Comparison of ENCODE assay signal across 11 mouse cellular contexts in genomic region chr2:75988378-75988777, GRCm38 (mm10). TPM values are rescaled to one million over a fixed set of nuclear protein-coding genes. Genes with fewer than 3 reads are reported as not detected.
A peak's percentile ranks its signal among the peaks of the same experiment; 100 is the strongest.
DNase-seq lines count a peak whose midpoint lies in the region; ATAC-seq and TF ChIP-seq lines count a peak whose summit lies in the region.
"Had no signal": no experiment of that assay in that cellular context is flagged by ENCODE, and none has a peak within 500 bp of the region (broad histone marks: within the 10 kb centered on the region; RNA-seq: fewer than 3 reads in every experiment).

No protein-coding gene starts in this region.

- 17% methylated on average over 4 of the region's 4 CpGs for WGBS in kidney, embryonic 15.5 days
- WGBS in forebrain, embryonic 14.5 days, result 64% methylated on average over 4 of the region's 4 CpGs
- WGBS in limb, embryonic 13.5 days, result 20% methylated on average over 4 of the region's 4 CpGs
- 3% methylated on average over 4 of the region's 4 CpGs for WGBS in neural tube, embryonic 14.5 days
- WGBS in cerebellum, adult 2 months, result 84% methylated on average over 4 of the region's 4 CpGs

- peaks cover 38% of the 10 kb centered on the region for H3K4me1 ChIP-seq in kidney, embryonic 15.5 days
- peaks cover 25% of the 10 kb centered on the region for H3K4me1 ChIP-seq in forebrain, embryonic 14.5 days (ENCODE audit: control insufficient read depth, insufficient read depth, low read length)
- H3K4me1 ChIP-seq in limb, embryonic 13.5 days, result peaks cover 65% of the 10 kb centered on the region
- peaks cover 40% of the 10 kb centered on the region for H3K4me1 ChIP-seq in neural tube, embryonic 14.5 days (ENCODE audit: control insufficient read depth, insufficient read depth, low read length)
- no peaks in the 10 kb centered on the region for H3K4me1 ChIP-seq in cerebellum, adult 2 months (ENCODE audit: control insufficient read depth, insufficient read depth, low read length)
- H3K4me1 ChIP-seq: liver, embryonic 12.5 days had no signal

- no peaks in the 10 kb centered on the region for H3K9me3 ChIP-seq in kidney, embryonic 15.5 days (replicated peaks)
- H3K9me3 ChIP-seq in forebrain, embryonic 14.5 days (replicated peaks; ENCODE audit: control insufficient read depth, low read length), result no peaks in the 10 kb centered on the region
- no peaks in the 10 kb centered on the region for H3K9me3 ChIP-seq in limb, embryonic 13.5 days
- H3K9me3 ChIP-seq in neural tube, embryonic 14.5 days (ENCODE audit: control insufficient read depth, low read length), result no peaks in the 10 kb centered on the region
- H3K9me3 ChIP-seq: liver, embryonic 12.5 days had no signal

- no peak overlapping the region for H3K4me3 ChIP-seq in kidney, embryonic 15.5 days (replicated peaks)
- H3K4me3 ChIP-seq in forebrain, embryonic 14.5 days (ENCODE audit: low read depth, low read length), result no peak overlapping the region
- no peak overlapping the region for H3K4me3 ChIP-seq in limb, embryonic 13.5 days
- peak overlapping the region; percentile 8; the same call in 1 of the 2 replicates for H3K4me3 ChIP-seq in neural tube, embryonic 14.5 days (ENCODE audit: low read depth, low read length)
- no peak overlapping the region for H3K4me3 ChIP-seq in cerebellum, adult 2 months (replicated peaks; ENCODE audit: insufficient read depth, low read depth, low read length)
- H3K4me3 ChIP-seq: liver, embryonic 12.5 days had no signal

- DNase-seq in kidney, postnatal 25 days, result no peak
- peak; percentile 67 for DNase-seq in forebrain, embryonic 14.5 days (ENCODE audit: low spot score)
- DNase-seq in gastrocnemius, postnatal 10 days, result no peak
- no peak for DNase-seq in cerebellum, adult 2 months
- DNase-seq: retina, postnatal 1 day had no signal

- TF ChIP-seq CTCF in cerebellum, adult 2 months (IDR thresholded peaks at IDR 0.05; ENCODE audit: borderline replicate concordance, insufficient read depth, low read depth, low read length), result no peak

- TF ChIP-seq POLR2A in cerebellum, adult 2 months (IDR thresholded peaks at IDR 0.05; ENCODE audit: borderline replicate concordance, insufficient read depth, low read length), result no peak

- H3K9ac ChIP-seq in kidney, embryonic 15.5 days, result no peak overlapping the region
- no peak overlapping the region; the same call in 1 of the 2 replicates for H3K9ac ChIP-seq in forebrain, embryonic 14.5 days (ENCODE audit: low read length)
- peak overlapping the region; percentile 13; the same call in 1 of the 2 replicates for H3K9ac ChIP-seq in limb, embryonic 13.5 days
- peak overlapping the region; percentile 46 for H3K9ac ChIP-seq in neural tube, embryonic 14.5 days (replicated peaks; ENCODE audit: low read depth, low read length)
- H3K9ac ChIP-seq: liver, embryonic 12.5 days had no signal

- H3K27me3 ChIP-seq in kidney, embryonic 15.5 days, result no peaks in the 10 kb centered on the region
- H3K27me3 ChIP-seq in forebrain, embryonic 14.5 days (replicated peaks; ENCODE audit: control insufficient read depth, insufficient read depth, low read length), result no peaks in the 10 kb centered on the region
- H3K27me3 ChIP-seq in limb, embryonic 13.5 days, result no peaks in the 10 kb centered on the region
- no peaks in the 10 kb centered on the region for H3K27me3 ChIP-seq in neural tube, embryonic 14.5 days (ENCODE audit: control insufficient read depth, insufficient read depth, low read length)
- H3K27me3 ChIP-seq in cerebellum, adult 2 months (ENCODE audit: control insufficient read depth, insufficient read depth, low read length), result no peaks in the 10 kb centered on the region
- H3K27me3 ChIP-seq: liver, embryonic 12.5 days had no signal

- no peak for ATAC-seq in kidney, embryonic 15.5 days (replicated peaks; ENCODE audit: low FRiP score)
- ATAC-seq in forebrain, embryonic 14.5 days, result peak; percentile 40; the same call in 1 of the 2 replicates
- ATAC-seq in limb, embryonic 13.5 days (ENCODE audit: low FRiP score, low read depth), result no peak
- ATAC-seq in neural tube, embryonic 14.5 days (ENCODE audit: low read depth), result peak; percentile 77
- no peak for ATAC-seq in activated CD4-positive, CD25-positive, alpha-beta regulatory T cell, adult 4 months
- ATAC-seq: inflammation-experienced regulatory T-cells, adult 6 months; liver, embryonic 12.5 days had no signal

- peak overlapping the region; percentile 35 for H3K4me2 ChIP-seq in kidney, embryonic 15.5 days
- H3K4me2 ChIP-seq in forebrain, embryonic 14.5 days (ENCODE audit: low read length), result no peak overlapping the region
- peak overlapping the region; percentile 44 for H3K4me2 ChIP-seq in limb, embryonic 13.5 days (replicated peaks)
- peak overlapping the region; percentile 39 for H3K4me2 ChIP-seq in neural tube, embryonic 14.5 days (ENCODE audit: low read depth, low read length)
- H3K4me2 ChIP-seq: liver, embryonic 12.5 days had no signal

- 0 out of 2 replicates have a peak overlapping the region, but pooled peaks have one; percentile 9 for H3K27ac ChIP-seq in kidney, embryonic 15.5 days
- H3K27ac ChIP-seq in forebrain, embryonic 14.5 days (ENCODE audit: low read depth, low read length), result peak overlapping the region; percentile 81
- H3K27ac ChIP-seq in limb, embryonic 13.5 days, result peak overlapping the region; percentile 58
- H3K27ac ChIP-seq in neural tube, embryonic 14.5 days (ENCODE audit: low read depth, low read length), result peak overlapping the region; percentile 95
- no peak overlapping the region for H3K27ac ChIP-seq in cerebellum, adult 2 months (ENCODE audit: insufficient read depth, low read length)
- H3K27ac ChIP-seq: liver, embryonic 12.5 days had no signal

- H3K36me3 ChIP-seq in kidney, embryonic 15.5 days, result no peaks in the 10 kb centered on the region
- no peaks in the 10 kb centered on the region for H3K36me3 ChIP-seq in forebrain, embryonic 14.5 days (ENCODE audit: control insufficient read depth, insufficient read depth, low read length)
- no peaks in the 10 kb centered on the region for H3K36me3 ChIP-seq in limb, embryonic 13.5 days
- H3K36me3 ChIP-seq in neural tube, embryonic 14.5 days (ENCODE audit: control insufficient read depth, insufficient read depth, low read length), result no peaks in the 10 kb centered on the region
- H3K36me3 ChIP-seq: liver, embryonic 12.5 days had no signal

RNA-seq across cellular contexts. Expression of gene Ttc30a1, which starts 6.6 kb away (rescaled TPM):
- 8.2 and 9.2 TPM in 2 replicates for polyA plus RNA-seq in kidney, embryonic 15.5 days (2015; fragmentation: Nextera tagmentation; extraction: Ambion mirVana)
- 8.8 and 10.4 TPM in 2 replicates for polyA plus RNA-seq in forebrain, embryonic 14.5 days (2014; fragmentation: Nextera tagmentation; extraction: Ambion mirVana)
- 8.4 and 9.3 TPM in 2 replicates for polyA plus RNA-seq in limb, embryonic 13.5 days (2015; fragmentation: Nextera tagmentation; extraction: Ambion mirVana)
- 7.7 and 7.9 TPM in 2 replicates for polyA plus RNA-seq in neural tube, embryonic 14.5 days (2014; fragmentation: Nextera tagmentation; extraction: Ambion mirVana)
- 1 to 10 TPM; 1.4 to 1.5 TPM for total RNA-seq in gastrocnemius, postnatal 10 days (2021)
- polyA plus RNA-seq in activated CD4-positive, CD25-positive, alpha-beta regulatory T cell, adult 4 months (2017; shearing (Covaris generic)), result under 1 TPM; 0.93 to 0.99 TPM
- 3.3 and 4.1 TPM in 2 replicates for polyA plus RNA-seq in cerebellum, adult 2 months (2012; rRNA removed)

RNA-seq across cellular contexts. Expression of gene Ttc30a2, which starts 10.4 kb away (rescaled TPM):
- 0.47 and 0.98 TPM in 2 replicates for polyA plus RNA-seq in kidney, embryonic 15.5 days (2015; fragmentation: Nextera tagmentation; extraction: Ambion mirVana)
- 0.90 and 1.6 TPM in 2 replicates for polyA plus RNA-seq in forebrain, embryonic 14.5 days (2014; fragmentation: Nextera tagmentation; extraction: Ambion mirVana)
- polyA plus RNA-seq in limb, embryonic 13.5 days (2015; fragmentation: Nextera tagmentation; extraction: Ambion mirVana), result 0.37 and 0.42 TPM in 2 replicates
- 1.2 and 1.8 TPM in 2 replicates for polyA plus RNA-seq in neural tube, embryonic 14.5 days (2014; fragmentation: Nextera tagmentation; extraction: Ambion mirVana)
- under 1 TPM in 1 of 2 experiments, not detected in 1; 0.45 TPM for total RNA-seq in gastrocnemius, postnatal 10 days (2021)
- not detected for polyA plus RNA-seq in activated CD4-positive, CD25-positive, alpha-beta regulatory T cell, adult 4 months (2017; shearing (Covaris generic))
- 0.18 and 0.21 TPM in 2 replicates for polyA plus RNA-seq in cerebellum, adult 2 months (2012; rRNA removed)
- polyA plus RNA-seq: inflammation-experienced regulatory T-cells, adult 6 months; liver, embryonic 12.5 days had no signal

RNA-seq across cellular contexts. Expression of gene Ttc30b, which starts 50.0 kb away (rescaled TPM):
- polyA plus RNA-seq in kidney, embryonic 15.5 days (2015; fragmentation: Nextera tagmentation; extraction: Ambion mirVana), result 11.8 and 12.3 TPM in 2 replicates
- polyA plus RNA-seq in forebrain, embryonic 14.5 days (2014; fragmentation: Nextera tagmentation; extraction: Ambion mirVana), result 20.8 and 21.6 TPM in 2 replicates
- polyA plus RNA-seq in limb, embryonic 13.5 days (2015; fragmentation: Nextera tagmentation; extraction: Ambion mirVana), result 10.3 TPM in 2 replicates
- 18.3 and 20.2 TPM in 2 replicates for polyA plus RNA-seq in neural tube, embryonic 14.5 days (2014; fragmentation: Nextera tagmentation; extraction: Ambion mirVana)
- total RNA-seq in gastrocnemius, postnatal 10 days (2021), result 1 to 10 TPM; 5.0 TPM
- polyA plus RNA-seq in activated CD4-positive, CD25-positive, alpha-beta regulatory T cell, adult 4 months (2017; shearing (Covaris generic)), result 1 to 10 TPM in 1 of 2 experiments, under 1 TPM in 1; 0.52 to 1.5 TPM
- polyA plus RNA-seq in cerebellum, adult 2 months (2012; rRNA removed), result 11.2 and 14.2 TPM in 2 replicates

Comparison
In these comparisons a context has a peak if more than half of its experiments do, and no peak if none do; other contexts are left out.
1. ATAC-seq: peak in forebrain, embryonic 14.5 days (single experiment) and neural tube, embryonic 14.5 days (single experiment); none in kidney, embryonic 15.5 days (single experiment), limb, embryonic 13.5 days (single experiment) and activated CD4-positive, CD25-positive, alpha-beta regulatory T cell, adult 4 months (single experiment).
2. H3K9ac ChIP-seq: peak in limb, embryonic 13.5 days (single experiment) and neural tube, embryonic 14.5 days (single experiment); none in kidney, embryonic 15.5 days (single experiment) and forebrain, embryonic 14.5 days (single experiment).